Mouse (Mus musculus): ENCODE measurements around the gene Lamtor4.

- TF ChIP-seq EP300 (IDR thresholded peaks at IDR 0.05) (no peak), CTCF (IDR thresholded peaks at IDR 0.05) (no peak)
Measured at GRCm38 (mm10) chr5:138263260-138264206, 8.3 kb downstream of the Lamtor4 start, which contains the start of gene BC037034.

All from lung, postnatal 0 days (tissue).